Mouse (Mus musculus) liver, embryonic 15.5 days (tissue): ENCODE measurements around the gene Mblac1. TPM values are rescaled to one million over a fixed set of nuclear protein-coding genes. Genes with fewer than 3 reads are reported as not detected.
"Not testable (repeated sequence)": the region's sequence is repeated elsewhere in the genome, so short reads cannot be mapped to it uniquely, and the experiment has no call there.

Source experiments
- ATAC-seq: fragments of 200-750 bp; cut with Nextera tagmentation; 2 replicates; pipeline ENCODE4 v1.8.0; 2017; ENCODE audit warnings: moderate number of reproducible peaks, mild to moderate bottlenecking, moderate library complexity; ENCODE audit not compliant: insufficient read depth
- H3K27ac ChIP-seq: fragments of 300-500 bp; sonication (generic); replicated peaks from 2 replicates; pipeline ENCODE4 v1.5.1; 2015; ENCODE audit warnings: mild to moderate bottlenecking, inconsistent platforms
- H3K27me3 ChIP-seq: fragments of 300-500 bp; sonication (generic); 2 replicates; pipeline ENCODE4 v1.6.1; 2015; ENCODE audit warnings: mild to moderate bottlenecking, inconsistent platforms
- H3K36me3 ChIP-seq: fragments of 300-500 bp; sonication (generic); replicated peaks from 2 replicates; pipeline ENCODE4 v1.6.1; 2015; ENCODE audit warnings: moderate library complexity, mild to moderate bottlenecking, inconsistent platforms
- H3K4me1 ChIP-seq: fragments of 300-500 bp; sonication (generic); replicated peaks from 2 replicates; pipeline ENCODE4 v1.6.1; 2015; ENCODE audit warnings: inconsistent platforms
- H3K4me2 ChIP-seq: fragments of 300-500 bp; sonication (generic); 2 replicates; pipeline ENCODE4 v1.6.1; 2015; ENCODE audit warnings: moderate library complexity, mild to moderate bottlenecking, inconsistent platforms
- H3K4me3 ChIP-seq: fragments of 300-500 bp; sonication (generic); replicated peaks from 2 replicates; pipeline ENCODE4 v1.5.1; 2015; ENCODE audit warnings: mild to moderate bottlenecking, inconsistent platforms
- H3K9ac ChIP-seq: fragments of 300-500 bp; sonication (generic); 2 replicates; pipeline ENCODE4 v1.6.1; 2015; ENCODE audit warnings: moderate library complexity, mild to moderate bottlenecking, inconsistent platforms
- H3K9me3 ChIP-seq: fragments of 300-500 bp; sonication (generic); replicated peaks from 2 replicates; pipeline ENCODE4 v1.6.1; 2016; ENCODE audit warnings: inconsistent platforms
- WGBS: fragments of 180-500 bp; shearing (Covaris S2); methylation state at CpG from one replicate; pipeline ENCODE4 v1.1.7; 2015; ENCODE audit warnings: mixed read lengths; ENCODE audit not compliant: insufficient replicate concordance; 5-methylcytosine and 5-hydroxymethylcytosine counted together
- polyA plus RNA-seq: library from polyadenylated mRNA; unstranded; fragments of >200 nt; fragmentation: Nextera tagmentation; extraction: Ambion mirVana; gene quantifications from 2 replicates; pipeline ENCODE4 v1.2.1, GENCODE M21; 2015

Gene Mblac1
- polyA plus RNA-seq, 1 experiment from 2014 or later: 3.0 TPM

GRCm38 (mm10) chr5:138216632-138217031, 22.5 kb downstream of the Mblac1 start:
- H3K9ac ChIP-seq, H3K27ac ChIP-seq, H3K4me1 ChIP-seq, H3K4me3 ChIP-seq, ATAC-seq, H3K9me3 ChIP-seq, H3K27me3 ChIP-seq, H3K36me3 ChIP-seq, H3K4me2 ChIP-seq: not testable (repeated sequence)
- WGBS: 84% methylated on average over 13 of the region's 13 CpGs

- Histone ChIP-seq H3K9me3 (no peaks in the 10 kb centered on the region), H3K4me3 (no peak overlapping the region), H3K27ac (no peak overlapping the region), H3K36me3 (no peaks in the 10 kb centered on the region), H3K4me2 (no peak overlapping the region), H3K27me3 (no peaks in the 10 kb centered on the region), H3K9ac (no peak overlapping the region), H3K4me1 (no peaks in the 10 kb centered on the region)
- 41% methylated on average over 2 of the region's 2 CpGs for WGBS
- ATAC-seq: no peak
These were observed 25.8 kb downstream of the Mblac1 start for GRCm38 (mm10) chr5:138219864-138220263.

GRCm38 (mm10) chr5:138222111-138222510, 28.0 kb downstream of the Mblac1 start:
- no peaks in the 10 kb centered on the region for H3K9me3 ChIP-seq
- H3K36me3 ChIP-seq: no peaks in the 10 kb centered on the region
- no peaks in the 10 kb centered on the region for H3K27me3 ChIP-seq
- no peak overlapping the region for H3K9ac ChIP-seq
- no peak overlapping the region for H3K4me3 ChIP-seq
- no peaks in the 10 kb centered on the region for H3K4me1 ChIP-seq
- 20% methylated on average over 4 of the region's 4 CpGs for WGBS
- ATAC-seq: no peak
- no peak overlapping the region for H3K4me2 ChIP-seq
- no peak overlapping the region for H3K27ac ChIP-seq

- H3K27ac ChIP-seq: no peak overlapping the region
- H3K9ac ChIP-seq: no peak overlapping the region
- no peaks in the 10 kb centered on the region for H3K27me3 ChIP-seq
- 46% methylated on average over 3 of the region's 3 CpGs for WGBS
- no peak overlapping the region for H3K4me3 ChIP-seq
- H3K9me3 ChIP-seq: no peaks in the 10 kb centered on the region
- H3K4me1 ChIP-seq: no peaks in the 10 kb centered on the region
- no peak overlapping the region for H3K4me2 ChIP-seq
- H3K36me3 ChIP-seq: no peaks in the 10 kb centered on the region
- ATAC-seq: no peak
These were observed 29.2 kb downstream of the Mblac1 start for GRCm38 (mm10) chr5:138223287-138223686.

GRCm38 (mm10) chr5:138225700-138226099, 31.6 kb downstream of the Mblac1 start, which contains the start of gene Nxpe5:
TSS of gene Nxpe5 (plus strand) at chr5:138225898.
- H3K9ac ChIP-seq: no peak within 1 kb of the TSS
- H3K4me1 ChIP-seq: no peaks in the 10 kb centered on the region
- H3K27ac ChIP-seq: no peak within 1 kb of the TSS
- H3K9me3 ChIP-seq: no peaks in the 10 kb centered on the region
- no peaks in the 10 kb centered on the region for H3K27me3 ChIP-seq
- WGBS: 49% methylated on average over 2 of the region's 2 CpGs
- no peak for ATAC-seq
- H3K36me3 ChIP-seq: no peaks in the 10 kb centered on the region
- H3K4me3 ChIP-seq: no peak within 1 kb of the TSS
- H3K4me2 ChIP-seq: no peak within 1 kb of the TSS

- ATAC-seq: no peak
- no peak overlapping the region for H3K27ac ChIP-seq
- H3K9me3 ChIP-seq: no peaks in the 10 kb centered on the region
- H3K36me3 ChIP-seq: no peaks in the 10 kb centered on the region
- no peak overlapping the region for H3K9ac ChIP-seq
- no peak overlapping the region for H3K4me3 ChIP-seq
- WGBS: 34% methylated on average over 4 of the region's 4 CpGs
- no peaks in the 10 kb centered on the region for H3K4me1 ChIP-seq
- no peaks in the 10 kb centered on the region for H3K27me3 ChIP-seq
- no peak overlapping the region for H3K4me2 ChIP-seq
These were observed 32.4 kb downstream of the Mblac1 start for GRCm38 (mm10) chr5:138226491-138226890.

- H3K36me3 ChIP-seq: no peaks in the 10 kb centered on the region
- H3K9ac ChIP-seq: no peak overlapping the region
- no peaks in the 10 kb centered on the region for H3K9me3 ChIP-seq
- no peak overlapping the region for H3K27ac ChIP-seq
- ATAC-seq: no peak
- no peak overlapping the region for H3K4me3 ChIP-seq
- H3K27me3 ChIP-seq: no peaks in the 10 kb centered on the region
- H3K4me2 ChIP-seq: no peak overlapping the region
- WGBS: 14% methylated on average over 2 of the region's 2 CpGs
- no peaks in the 10 kb centered on the region for H3K4me1 ChIP-seq
These were observed 33.3 kb downstream of the Mblac1 start for GRCm38 (mm10) chr5:138227367-138227766.

GRCm38 (mm10) chr5:138228026-138228425, 33.9 kb downstream of the Mblac1 start:
- Histone ChIP-seq H3K9me3 (no peaks in the 10 kb centered on the region), H3K4me2 (no peak overlapping the region), H3K36me3 (no peaks in the 10 kb centered on the region), H3K4me3 (no peak overlapping the region), H3K27me3 (no peaks in the 10 kb centered on the region), H3K4me1 (no peaks in the 10 kb centered on the region), H3K27ac (no peak overlapping the region), H3K9ac (no peak overlapping the region)
- WGBS: 24% methylated on average over 3 of the region's 3 CpGs
- no peak for ATAC-seq

- 80% methylated on average over 3 of the region's 3 CpGs for WGBS
- ATAC-seq: no peak
These were observed 35.4 kb downstream of the Mblac1 start for GRCm38 (mm10) chr5:138229511-138229910.

GRCm38 (mm10) chr5:138233778-138234177, 39.7 kb downstream of the Mblac1 start:
- Histone ChIP-seq H3K27ac (no peak overlapping the region), H3K4me2 (no peak overlapping the region), H3K27me3 (no peaks in the 10 kb centered on the region), H3K4me3 (no peak overlapping the region), H3K36me3 (no peaks in the 10 kb centered on the region), H3K9ac (no peak overlapping the region), H3K4me1 (no peaks in the 10 kb centered on the region), H3K9me3 (no peaks in the 10 kb centered on the region)
- ATAC-seq: no peak
- 84% methylated on average over 2 of the region's 2 CpGs for WGBS

More at GRCm38 (mm10) chr5:138229511-138229910, 35.4 kb downstream of the Mblac1 start:
- Histone ChIP-seq H3K27ac (no peak overlapping the region), H3K27me3 (no peaks in the 10 kb centered on the region), H3K36me3 (no peaks in the 10 kb centered on the region), H3K4me3 (no peak overlapping the region), H3K4me2 (no peak overlapping the region), H3K9me3 (no peaks in the 10 kb centered on the region), H3K4me1 (no peaks in the 10 kb centered on the region), H3K9ac (no peak overlapping the region)

- Histone ChIP-seq H3K27ac (no peak overlapping the region), H3K9me3 (no peaks in the 10 kb centered on the region), H3K27me3 (no peaks in the 10 kb centered on the region), H3K4me3 (no peak overlapping the region), H3K4me2 (no peak overlapping the region), H3K4me1 (no peaks in the 10 kb centered on the region), H3K36me3 (no peaks in the 10 kb centered on the region), H3K9ac (no peak overlapping the region)
- ATAC-seq: no peak
These were observed 40.1 kb downstream of the Mblac1 start for GRCm38 (mm10) chr5:138234224-138234623.

GRCm38 (mm10) chr5:138241511-138241910, 47.4 kb downstream of the Mblac1 start:
- no peak overlapping the region for H3K9ac ChIP-seq
- no peak overlapping the region for H3K4me2 ChIP-seq
- H3K36me3 ChIP-seq: no peaks in the 10 kb centered on the region
- no peaks in the 10 kb centered on the region for H3K4me1 ChIP-seq
- no peak for ATAC-seq
- 6% methylated on average over 2 of the region's 2 CpGs for WGBS
- H3K27ac ChIP-seq: no peak overlapping the region
- H3K27me3 ChIP-seq: no peaks in the 10 kb centered on the region
- H3K4me3 ChIP-seq: no peak overlapping the region
- no peaks in the 10 kb centered on the region for H3K9me3 ChIP-seq
